Mouse (Mus musculus) stomach, postnatal 0 days (tissue): ENCODE measurements around the gene Mettl14.

ENCODE experiments used
- CTCF ChIP-seq: IDR thresholded peaks from 2 replicates; pipeline ENCODE4 v1.5.1; 2016; ENCODE audit warnings: antibody characterized with exemption, low read depth, mild to moderate bottlenecking, moderate library complexity
- EP300 ChIP-seq: optimal IDR thresholded peaks from 2 replicates; pipeline ENCODE3; 2016; ENCODE audit warnings: antibody characterized with exemption

DNA sequence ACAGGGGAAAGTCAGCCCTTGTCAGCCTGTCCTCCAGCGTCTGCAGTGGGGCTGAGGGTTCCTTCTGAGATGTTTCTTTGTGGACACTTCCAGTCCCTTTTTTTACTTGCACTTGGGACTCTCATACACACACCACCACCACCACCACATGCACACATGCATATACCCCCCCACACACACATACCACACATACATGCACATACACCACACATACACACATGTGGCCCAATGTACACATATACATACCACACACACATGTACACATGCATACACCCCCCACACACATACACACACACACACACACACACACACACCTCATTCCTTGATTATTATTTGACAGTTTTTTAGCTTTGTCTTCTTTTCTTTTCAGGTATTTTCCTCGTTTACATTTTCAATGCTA is 44.9 kb downstream of the Mettl14 start:
- TF ChIP-seq CTCF (no peak), EP300 (no peak)
